Mouse (Mus musculus) neural tube, embryonic 12.5 days (tissue): Measurements from ENCODE around the gene Cavin1. TPM values are rescaled to one million over a fixed set of nuclear protein-coding genes. Genes with fewer than 3 reads are reported as not detected.

Experiments used
- ATAC-seq: fragments of 200-750 bp; cut with Nextera tagmentation; 2 replicates; pipeline ENCODE4 v1.8.0; 2017; ENCODE audit warnings: low read depth, mild to moderate bottlenecking, moderate TSS enrichment, moderate library complexity; ENCODE audit not compliant: low FRiP score
- H3K27ac ChIP-seq: fragments of 300-500 bp; sonication (generic); 2 replicates; pipeline ENCODE4 v1.5.1; 2016
- H3K27me3 ChIP-seq: fragments of 300-500 bp; sonication (generic); replicated peaks from 2 replicates; pipeline ENCODE4 v1.6.1; 2016; ENCODE audit warnings: mild to moderate bottlenecking
- H3K36me3 ChIP-seq: fragments of 300-500 bp; sonication (generic); 2 replicates; pipeline ENCODE4 v1.6.1; 2016; ENCODE audit warnings: mild to moderate bottlenecking
- H3K4me1 ChIP-seq: fragments of 300-500 bp; sonication (generic); 2 replicates; pipeline ENCODE4 v1.6.1; 2016
- H3K4me2 ChIP-seq: fragments of 300-500 bp; sonication (generic); replicated peaks from 2 replicates; pipeline ENCODE4 v1.6.1; 2016; ENCODE audit warnings: mild to moderate bottlenecking
- H3K4me3 ChIP-seq: fragments of 300-500 bp; sonication (generic); 2 replicates; pipeline ENCODE4 v1.5.1; 2016
- H3K9ac ChIP-seq: fragments of 300-500 bp; sonication (generic); 2 replicates; pipeline ENCODE4 v1.6.1; 2016; ENCODE audit warnings: mild to moderate bottlenecking
- H3K9me3 ChIP-seq: fragments of 300-500 bp; sonication (generic); 2 replicates; pipeline ENCODE4 v1.6.1; 2016; ENCODE audit warnings: mild to moderate bottlenecking
- WGBS: fragments of 180-500 bp; shearing (Covaris S2); methylation state at CpG from one replicate; pipeline ENCODE4 v1.1.7; 2016; 5-methylcytosine and 5-hydroxymethylcytosine counted together
- polyA plus RNA-seq: library from polyadenylated mRNA; unstranded; fragments of >200 nt; fragmentation: Nextera tagmentation; extraction: Ambion mirVana; gene quantifications from 2 replicates; pipeline ENCODE4 v1.2.1, GENCODE M21; 2016

The Cavin1 gene
- polyA plus RNA-seq, 1 experiment from 2014 or later: 35.0 TPM

- no peak overlapping the region for H3K4me3 ChIP-seq
- H3K4me2 ChIP-seq: no peak overlapping the region
- no peak for ATAC-seq
- H3K9me3 ChIP-seq: no peaks in the 10 kb centered on the region
- no peak overlapping the region for H3K9ac ChIP-seq
- no peaks in the 10 kb centered on the region for H3K4me1 ChIP-seq
- no peak overlapping the region for H3K27ac ChIP-seq
- H3K36me3 ChIP-seq: 0 out of 2 replicates have a peak, but pooled peaks cover 4% of the 10 kb centered on the region
- 89% methylated on average over 4 of the region's 4 CpGs for WGBS
- no peaks in the 10 kb centered on the region for H3K27me3 ChIP-seq
Observed at GRCm38 (mm10) chr11:100920887-100921624, 49.6 kb downstream of the Cavin1 start.

GRCm38 (mm10) chr11:100918007-100918406 lies 52.7 kb downstream of the Cavin1 start:
- Histone ChIP-seq H3K4me3 (no peak overlapping the region), H3K27me3 (no peaks in the 10 kb centered on the region), H3K4me1 (no peaks in the 10 kb centered on the region), H3K4me2 (no peak overlapping the region), H3K36me3 (0 out of 2 replicates have a peak, but pooled peaks cover 4% of the 10 kb centered on the region), H3K9ac (no peak overlapping the region), H3K9me3 (no peaks in the 10 kb centered on the region), H3K27ac (no peak overlapping the region)
- no peak for ATAC-seq
- 88% methylated on average over 5 of the region's 5 CpGs for WGBS

GRCm38 (mm10) chr11:100916432-100916971 lies 54.2 kb downstream of the Cavin1 start:
- no peak overlapping the region for H3K4me2 ChIP-seq
- H3K36me3 ChIP-seq: 0 out of 2 replicates have a peak, but pooled peaks cover 4% of the 10 kb centered on the region
- H3K4me3 ChIP-seq: no peak overlapping the region
- H3K4me1 ChIP-seq: no peaks in the 10 kb centered on the region
- 92% methylated on average over 4 of the region's 4 CpGs for WGBS
- no peak overlapping the region for H3K27ac ChIP-seq
- H3K9ac ChIP-seq: no peak overlapping the region
- H3K27me3 ChIP-seq: no peaks in the 10 kb centered on the region
- no peaks in the 10 kb centered on the region for H3K9me3 ChIP-seq
- no peak for ATAC-seq

DNA sequence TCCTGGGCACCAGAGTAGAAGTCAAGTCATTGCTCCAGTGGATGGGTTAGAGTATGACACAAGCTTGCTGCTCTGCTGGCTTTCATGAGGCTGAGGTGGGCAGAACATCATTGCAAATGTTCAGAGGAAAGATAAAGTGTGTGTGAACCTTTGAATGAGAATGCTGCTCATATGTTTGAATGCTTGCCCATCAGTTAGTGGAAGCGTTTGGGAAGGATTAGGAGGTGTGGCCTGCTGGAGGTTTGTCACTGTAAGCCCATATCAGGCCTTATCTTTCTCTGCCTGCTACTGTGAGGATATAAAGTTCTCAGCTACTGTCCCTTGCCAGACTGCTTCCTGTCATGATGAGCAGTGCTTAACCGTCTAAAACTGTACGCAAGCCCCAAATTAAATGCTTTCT lies 55.6 kb downstream of the Cavin1 start:
- no peak overlapping the region for H3K4me2 ChIP-seq
- no peaks in the 10 kb centered on the region for H3K27me3 ChIP-seq
- ATAC-seq: no peak
- H3K27ac ChIP-seq: no peak overlapping the region
- no peaks in the 10 kb centered on the region for H3K9me3 ChIP-seq
- WGBS: 98% methylated on average over 3 of the region's 3 CpGs
- no peaks in the 10 kb centered on the region for H3K4me1 ChIP-seq
- no peak overlapping the region for H3K9ac ChIP-seq
- H3K4me3 ChIP-seq: no peak overlapping the region
- H3K36me3 ChIP-seq: 0 out of 2 replicates have a peak, but pooled peaks cover 4% of the 10 kb centered on the region

GRCm38 (mm10) chr11:100914415-100914814 lies 56.3 kb downstream of the Cavin1 start:
- no peak overlapping the region for H3K27ac ChIP-seq
- H3K27me3 ChIP-seq: no peaks in the 10 kb centered on the region
- ATAC-seq: no peak
- H3K4me2 ChIP-seq: no peak overlapping the region
- H3K4me1 ChIP-seq: no peaks in the 10 kb centered on the region
- H3K36me3 ChIP-seq: 0 out of 2 replicates have a peak, but pooled peaks cover 7% of the 10 kb centered on the region
- H3K4me3 ChIP-seq: no peak overlapping the region
- no peak overlapping the region for H3K9ac ChIP-seq
- 84% methylated on average over 5 of the region's 5 CpGs for WGBS
- H3K9me3 ChIP-seq: no peaks in the 10 kb centered on the region

DNA sequence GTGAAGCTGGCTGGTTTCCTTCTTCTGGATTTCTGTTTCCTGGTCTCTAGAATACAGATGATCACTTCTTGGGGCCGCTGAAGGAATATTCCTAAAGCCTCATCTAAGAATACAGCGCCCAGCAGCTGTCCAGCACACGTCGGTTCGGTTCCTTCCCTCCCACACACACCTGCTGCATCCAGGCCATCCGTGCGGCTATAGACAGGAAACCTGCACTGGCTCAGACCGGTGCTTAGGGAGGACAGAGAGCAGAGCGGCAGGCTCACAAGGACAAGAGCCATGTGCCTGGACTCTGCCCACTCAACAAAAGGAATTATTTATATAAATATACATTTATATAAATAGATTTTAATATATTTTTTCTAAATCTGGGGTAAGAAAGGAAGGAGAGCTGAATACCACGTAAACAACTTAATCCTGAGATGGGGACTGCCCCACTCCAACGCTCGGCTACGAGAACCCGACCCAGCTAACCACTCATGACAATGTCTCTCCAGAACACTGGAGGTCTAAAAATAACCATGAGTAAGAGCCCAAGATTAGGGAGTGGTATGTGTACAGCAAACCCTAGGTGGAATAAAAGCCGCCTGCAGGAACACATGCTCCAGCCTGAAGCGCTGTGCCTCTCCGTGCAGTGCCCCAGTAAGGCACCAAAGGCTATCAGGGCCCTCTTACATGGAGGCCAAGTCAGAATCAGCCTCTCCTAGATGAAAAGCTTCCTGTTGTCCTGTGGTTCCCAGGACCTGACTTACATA lies 58.1 kb downstream of the Cavin1 start:
- no peaks in the 10 kb centered on the region for H3K27me3 ChIP-seq
- no peak for ATAC-seq
- H3K9ac ChIP-seq: no peak overlapping the region
- no peak overlapping the region for H3K27ac ChIP-seq
- H3K4me3 ChIP-seq: no peak overlapping the region
- no peaks in the 10 kb centered on the region for H3K9me3 ChIP-seq
- WGBS: 92% methylated on average over 17 of the region's 17 CpGs
- H3K36me3 ChIP-seq: peaks cover 14% of the 10 kb centered on the region
- no peaks in the 10 kb centered on the region for H3K4me1 ChIP-seq
- no peak overlapping the region for H3K4me2 ChIP-seq

- Histone ChIP-seq H3K4me3 (no peak overlapping the region), H3K4me2 (no peak overlapping the region), H3K4me1 (no peaks in the 10 kb centered on the region), H3K27ac (no peak overlapping the region), H3K9me3 (no peaks in the 10 kb centered on the region), H3K36me3 (peaks cover 38% of the 10 kb centered on the region), H3K27me3 (no peaks in the 10 kb centered on the region), H3K9ac (no peak overlapping the region)
- no peak for ATAC-seq
- 85% methylated on average over 9 of the region's 9 CpGs for WGBS
Observed at GRCm38 (mm10) chr11:100908567-100908966, 62.1 kb downstream of the Cavin1 start.

GRCm38 (mm10) chr11:100908112-100908511 lies 62.6 kb downstream of the Cavin1 start:
- Histone ChIP-seq H3K27ac (no peak overlapping the region), H3K4me1 (no peaks in the 10 kb centered on the region), H3K9me3 (no peaks in the 10 kb centered on the region), H3K4me2 (no peak overlapping the region), H3K4me3 (no peak overlapping the region), H3K27me3 (no peaks in the 10 kb centered on the region), H3K36me3 (peaks cover 42% of the 10 kb centered on the region), H3K9ac (no peak overlapping the region)
- 84% methylated on average over 2 of the region's 2 CpGs for WGBS
- ATAC-seq: no peak

DNA sequence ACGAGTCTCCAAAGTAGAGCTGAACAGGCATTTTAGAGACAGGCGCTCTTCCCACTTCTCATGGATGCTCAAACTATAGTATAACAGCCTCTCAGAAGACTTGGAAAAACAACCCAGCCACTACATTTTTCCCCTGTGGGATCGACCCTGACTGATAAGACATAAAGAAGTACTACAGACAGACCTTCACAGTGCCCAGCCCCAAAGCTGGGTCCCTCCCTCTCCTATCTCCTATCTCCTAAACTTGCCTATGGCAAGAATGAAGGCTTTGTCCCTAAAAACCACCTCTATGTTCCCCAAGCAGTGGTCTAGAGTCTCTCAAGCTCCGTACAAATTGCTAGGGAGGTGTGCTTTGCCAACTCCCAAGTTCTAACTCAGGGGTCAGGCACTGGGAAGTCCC lies 63.8 kb downstream of the Cavin1 start:
- ATAC-seq: no peak
- Histone ChIP-seq H3K9me3 (peaks cover 2% of the 10 kb centered on the region; the same call in 1 of the 2 replicates), H3K9ac (no peak overlapping the region), H3K27me3 (no peaks in the 10 kb centered on the region), H3K36me3 (peaks cover 53% of the 10 kb centered on the region), H3K4me3 (no peak overlapping the region), H3K4me2 (no peak overlapping the region), H3K4me1 (no peaks in the 10 kb centered on the region), H3K27ac (no peak overlapping the region)
- WGBS: 87% methylated on average over 4 of the region's 4 CpGs

Other genes starting within 250 kb of the Cavin1 start
- gene Rab5c, start 232.7 kb downstream of the Cavin1 start, polyA plus RNA-seq: 23.7 and 33.1 TPM in 2 replicates
- 4.4 and 4.5 TPM in 2 replicates for gene Kcnh4, start 210.9 kb downstream of the Cavin1 start, polyA plus RNA-seq
- 0.38 TPM in 1 of 2 replicates, not detected in the other for gene Hcrt, start 208.0 kb downstream of the Cavin1 start, polyA plus RNA-seq
- gene Ghdc, start 199.9 kb downstream of the Cavin1 start, polyA plus RNA-seq: 3.3 and 4.4 TPM in 2 replicates
- gene Stat5b, start 120.2 kb downstream of the Cavin1 start, polyA plus RNA-seq: 18.2 and 19.6 TPM in 2 replicates
- 1.7 and 1.9 TPM in 2 replicates for gene Stat5a, start 111.5 kb downstream of the Cavin1 start, polyA plus RNA-seq
- 58.8 and 66.9 TPM in 2 replicates for gene Stat3, start 31.3 kb downstream of the Cavin1 start, polyA plus RNA-seq
- gene Atp6v0a1, start 38.6 kb upstream of the Cavin1 start, polyA plus RNA-seq: 71.1 and 81.7 TPM in 2 replicates
- gene Naglu, start 99.1 kb upstream of the Cavin1 start, polyA plus RNA-seq: 10.8 and 11.1 TPM in 2 replicates
- 0.14 and 0.29 TPM in 2 replicates for gene Hsd17b1, start 107.5 kb upstream of the Cavin1 start, polyA plus RNA-seq
- gene Coasy, start 111.7 kb upstream of the Cavin1 start, polyA plus RNA-seq: 50.8 and 54.5 TPM in 2 replicates
- gene Mlx, start 116.4 kb upstream of the Cavin1 start, polyA plus RNA-seq: 59.6 and 68.0 TPM in 2 replicates
- gene Psmc3ip, start 124.5 kb upstream of the Cavin1 start, polyA plus RNA-seq: 31.4 and 34.3 TPM in 2 replicates
- 22.2 and 27.8 TPM in 2 replicates for gene Retreg3, start 149.0 kb upstream of the Cavin1 start, polyA plus RNA-seq
- gene Tubg1, start 149.1 kb upstream of the Cavin1 start, polyA plus RNA-seq: 87.5 and 93.5 TPM in 2 replicates
- gene Tubg2, start 185.0 kb upstream of the Cavin1 start, polyA plus RNA-seq: 13.4 and 15.1 TPM in 2 replicates
- gene Cntnap1, start 199.6 kb upstream of the Cavin1 start, polyA plus RNA-seq: 1.7 and 2.2 TPM in 2 replicates
- gene Plekhh3, start 200.5 kb upstream of the Cavin1 start, polyA plus RNA-seq: 16.1 and 17.1 TPM in 2 replicates
- 0.29 and 0.37 TPM in 2 replicates for gene Ccr10, start 204.6 kb upstream of the Cavin1 start, polyA plus RNA-seq